Mouse (Mus musculus): ENCODE results near the gene Il11. TPM values are rescaled to one million over a fixed set of nuclear protein-coding genes. Genes with fewer than 3 reads are reported as not detected.
A peak's percentile ranks its signal among the peaks of the same experiment; 100 is the strongest.

Il11 gene
- total RNA-seq, 1 experiment, result 2.1 TPM

- Histone ChIP-seq H3K4me1 (ENCODE audit: control insufficient read depth in 2 of 2, insufficient read depth in 2 of 2, low read length in 2 of 2, poor library complexity in 1 of 2) (peaks cover 5 to 9% of the 10 kb centered on the region in 2 experiments; a peak in 3 of 4 replicates), H3K9me3 (ENCODE audit: control insufficient read depth, insufficient read depth, low read depth, low read length) (no peaks in the 10 kb centered on the region), H3K9ac (ENCODE audit: insufficient read depth, low read depth, low read length, poor library complexity, severe bottlenecking) (no peak overlapping the region), H3K27ac (ENCODE audit: insufficient read depth, low read depth, low read length, poor library complexity, severe bottlenecking) (no peak overlapping the region), H3K36me3 (ENCODE audit: control insufficient read depth, insufficient read depth, low read length, poor library complexity, severe bottlenecking) (no peaks in the 10 kb centered on the region), H3K4me3 (ENCODE audit: insufficient read depth in 1 of 2, low read depth in 1 of 2, low read length in 2 of 2, poor library complexity in 1 of 2, severe bottlenecking in 1 of 2) (no peak overlapping the region)
- in situ Hi-C loops (cut with MboI; ENCODE audit: low sequenced_read_pairs in 2 of 2, unreplicated experiment in 2 of 2), result no loop called here
- no peak for DNase-seq (ENCODE audit: low read depth, low spot score)
- no peak for TF ChIP-seq MAFK (IDR thresholded peaks at IDR 0.05; ENCODE audit: insufficient read depth, low read depth, low read length)
Observed at GRCm38 (mm10) chr7:4776131-4776530, 6.5 kb downstream of the Il11 start.

DNA sequence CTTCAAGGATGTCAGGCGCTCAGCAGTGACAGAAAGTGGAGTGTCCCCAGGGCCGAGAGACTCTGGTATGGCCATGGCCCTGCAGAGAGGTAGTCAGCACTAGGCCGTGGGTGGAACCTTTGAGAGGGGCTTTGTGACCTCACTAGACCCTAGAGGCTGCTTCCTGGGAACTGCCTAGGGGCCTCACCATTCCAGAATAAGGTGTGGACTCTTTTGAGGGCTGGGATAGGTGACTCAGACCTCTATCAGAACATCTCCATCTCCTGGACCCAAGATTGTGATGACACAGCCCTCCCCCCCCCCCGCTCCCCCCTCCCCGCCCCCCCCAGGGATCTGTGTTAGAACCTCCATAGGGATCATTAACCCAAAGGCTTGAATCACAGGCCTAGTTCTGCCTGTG is 11.5 kb downstream of the Il11 start, which contains the start of gene Fam71e2:
Fam71e2 (minus strand) TSS at position 101 of the 400 bp plus-strand sequence.
- TF ChIP-seq ZNF384 (IDR thresholded peaks at IDR 0.05; ENCODE audit: low read depth, low read length) (no peak), MAFK (IDR thresholded peaks at IDR 0.05; ENCODE audit: insufficient read depth, low read depth, low read length) (no peak)
- no peaks in the 10 kb centered on the region for H3K9me3 ChIP-seq (ENCODE audit: control insufficient read depth, insufficient read depth, low read depth, low read length)
- H3K4me1 ChIP-seq (ENCODE audit: control insufficient read depth in 2 of 2, insufficient read depth in 2 of 2, low read length in 2 of 2, poor library complexity in 1 of 2), result no peaks in the 10 kb centered on the region
- H3K4me3 ChIP-seq (ENCODE audit: insufficient read depth in 1 of 2, low read depth in 1 of 2, low read length in 2 of 2, poor library complexity in 1 of 2, severe bottlenecking in 1 of 2), result peak within 1 kb of the TSS in 1 of 2 experiments; percentile 46; a peak in 1 of 4 replicates
- in situ Hi-C loops (cut with MboI; ENCODE audit: low sequenced_read_pairs in 2 of 2, unreplicated experiment in 2 of 2), result no loop called here
- H3K27ac ChIP-seq (ENCODE audit: insufficient read depth, low read depth, low read length, poor library complexity, severe bottlenecking), result no peak within 1 kb of the TSS
- no peak within 1 kb of the TSS for H3K9ac ChIP-seq (ENCODE audit: insufficient read depth, low read depth, low read length, poor library complexity, severe bottlenecking)
- no peaks in the 10 kb centered on the region for H3K36me3 ChIP-seq (ENCODE audit: control insufficient read depth, insufficient read depth, low read length, poor library complexity, severe bottlenecking)
- no peak for DNase-seq (ENCODE audit: low read depth, low spot score)

- no peak overlapping the region for H3K27ac ChIP-seq (ENCODE audit: insufficient read depth, low read depth, low read length, poor library complexity, severe bottlenecking)
Observed at GRCm38 (mm10) chr7:4764946-4765710, 17.5 kb downstream of the Il11 start.

DNA sequence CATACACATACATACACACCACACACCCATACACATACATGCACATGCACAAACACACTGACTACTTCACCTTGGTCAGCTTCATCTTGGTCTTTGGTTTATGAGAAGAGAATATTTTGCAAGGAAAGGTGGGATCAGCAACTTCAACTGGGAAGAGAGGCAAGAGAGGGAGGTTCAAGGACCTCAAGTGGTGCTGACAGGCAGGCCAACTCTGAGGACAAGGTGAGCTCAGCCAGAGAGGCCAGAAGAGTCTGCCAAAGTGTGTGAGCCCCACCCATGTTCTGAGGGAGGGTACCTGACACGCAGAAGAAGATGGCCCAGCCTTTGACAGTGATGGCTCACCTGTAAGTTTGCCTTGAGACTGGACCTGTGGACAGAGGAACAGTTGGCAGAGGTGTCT is 23.0 kb downstream of the Il11 start:
- in situ Hi-C loops (cut with MboI; ENCODE audit: low sequenced_read_pairs in 2 of 2, unreplicated experiment in 2 of 2), result no loop called here
- no peak for TF ChIP-seq CHD2 (IDR thresholded peaks at IDR 0.05; ENCODE audit: low read depth, low read length)
- no peak for TF ChIP-seq HCFC1 (IDR thresholded peaks at IDR 0.05; ENCODE audit: borderline replicate concordance, insufficient read depth, low read length)
- no peak for TF ChIP-seq ZC3H11A (IDR thresholded peaks at IDR 0.05; ENCODE audit: borderline replicate concordance, low read depth, low read length)
- no peak for TF ChIP-seq ZNF384 (IDR thresholded peaks at IDR 0.05; ENCODE audit: low read depth, low read length)
- TF ChIP-seq MAFK (IDR thresholded peaks at IDR 0.05; ENCODE audit: insufficient read depth, low read depth, low read length), result no peak
- no peaks in the 10 kb centered on the region for H3K9me3 ChIP-seq (ENCODE audit: control insufficient read depth, insufficient read depth, low read depth, low read length)
- DNase-seq (ENCODE audit: low read depth, low spot score), result no peak
- H3K4me1 ChIP-seq (ENCODE audit: control insufficient read depth in 2 of 2, insufficient read depth in 2 of 2, low read length in 2 of 2, poor library complexity in 1 of 2), result no peaks in the 10 kb centered on the region
- no peaks in the 10 kb centered on the region for H3K36me3 ChIP-seq (ENCODE audit: control insufficient read depth, insufficient read depth, low read length, poor library complexity, severe bottlenecking)
- no peak overlapping the region for H3K4me3 ChIP-seq (ENCODE audit: insufficient read depth in 1 of 2, low read depth in 1 of 2, low read length in 2 of 2, poor library complexity in 1 of 2, severe bottlenecking in 1 of 2)
- no peak overlapping the region; the same call in 1 of the 2 replicates for H3K27ac ChIP-seq (ENCODE audit: insufficient read depth, low read depth, low read length, poor library complexity, severe bottlenecking)
- H3K9ac ChIP-seq (ENCODE audit: insufficient read depth, low read depth, low read length, poor library complexity, severe bottlenecking), result no peak overlapping the region

More at GRCm38 (mm10) chr7:4764946-4765710, 17.5 kb downstream of the Il11 start:
- H3K4me1 ChIP-seq (ENCODE audit: control insufficient read depth in 2 of 2, insufficient read depth in 2 of 2, low read length in 2 of 2, poor library complexity in 1 of 2), result peaks cover 0 to 2% of the 10 kb centered on the region in 2 experiments; a peak in 1 of 4 replicates
- H3K9ac ChIP-seq (ENCODE audit: insufficient read depth, low read depth, low read length, poor library complexity, severe bottlenecking), result no peak overlapping the region
- TF ChIP-seq MAFK (IDR thresholded peaks at IDR 0.05; ENCODE audit: insufficient read depth, low read depth, low read length), result no peak
- TF ChIP-seq ZNF384 (IDR thresholded peaks at IDR 0.05; ENCODE audit: low read depth, low read length), result no peak
- TF ChIP-seq ZC3H11A (IDR thresholded peaks at IDR 0.05; ENCODE audit: borderline replicate concordance, low read depth, low read length), result no peak
- no peak for TF ChIP-seq CHD2 (IDR thresholded peaks at IDR 0.05; ENCODE audit: low read depth, low read length)
- TF ChIP-seq HCFC1 (IDR thresholded peaks at IDR 0.05; ENCODE audit: borderline replicate concordance, insufficient read depth, low read length), result no peak
- H3K9me3 ChIP-seq (ENCODE audit: control insufficient read depth, insufficient read depth, low read depth, low read length), result no peaks in the 10 kb centered on the region
- in situ Hi-C loops (cut with MboI; ENCODE audit: low sequenced_read_pairs in 2 of 2, unreplicated experiment in 2 of 2), result no loop called here
- H3K4me3 ChIP-seq (ENCODE audit: insufficient read depth in 1 of 2, low read depth in 1 of 2, low read length in 2 of 2, poor library complexity in 1 of 2, severe bottlenecking in 1 of 2), result no peak overlapping the region
- no peaks in the 10 kb centered on the region for H3K36me3 ChIP-seq (ENCODE audit: control insufficient read depth, insufficient read depth, low read length, poor library complexity, severe bottlenecking)
- DNase-seq (ENCODE audit: low read depth, low spot score), result no peak
